Mouse (Mus musculus) liver, embryonic 13.5 days (tissue): Measurements from ENCODE around the gene Tenm4. TPM values are rescaled to one million over a fixed set of nuclear protein-coding genes. Genes with fewer than 3 reads are reported as not detected.

Experiments used
- ATAC-seq: fragments of 200-750 bp; cut with Nextera tagmentation; 2 replicates; pipeline ENCODE4 v1.8.0; 2017; ENCODE audit warnings: low read depth, mild to moderate bottlenecking, moderate number of reproducible peaks, moderate library complexity
- DNase-seq: peaks from one replicate; pipeline ENCODE4 v3.0.0; 2022
- H3K27ac ChIP-seq: fragments of 300-500 bp; sonication (generic); 2 replicates; pipeline ENCODE4 v1.5.1; 2015; ENCODE audit warnings: moderate library complexity, mild to moderate bottlenecking, inconsistent platforms
- H3K27me3 ChIP-seq: fragments of 300-500 bp; sonication (generic); 2 replicates; pipeline ENCODE4 v1.6.1; 2015; ENCODE audit warnings: mild to moderate bottlenecking, inconsistent platforms
- H3K36me3 ChIP-seq: fragments of 300-500 bp; sonication (generic); 2 replicates; pipeline ENCODE4 v1.6.1; 2015; ENCODE audit warnings: mild to moderate bottlenecking, inconsistent platforms
- H3K4me1 ChIP-seq: fragments of 300-500 bp; sonication (generic); replicated peaks from 2 replicates; pipeline ENCODE4 v1.6.1; 2015; ENCODE audit warnings: inconsistent platforms
- H3K4me2 ChIP-seq: fragments of 300-500 bp; sonication (generic); 2 replicates; pipeline ENCODE4 v1.6.1; 2015; ENCODE audit warnings: inconsistent platforms, mild to moderate bottlenecking, moderate library complexity
- H3K4me3 ChIP-seq: fragments of 300-500 bp; sonication (generic); replicated peaks from 2 replicates; pipeline ENCODE4 v1.5.1; 2015; ENCODE audit warnings: mild to moderate bottlenecking, inconsistent platforms
- H3K9ac ChIP-seq: fragments of 300-500 bp; sonication (generic); 2 replicates; pipeline ENCODE4 v1.6.1; 2015; ENCODE audit warnings: mild to moderate bottlenecking, inconsistent platforms
- H3K9me3 ChIP-seq: fragments of 300-500 bp; sonication (generic); replicated peaks from 2 replicates; pipeline ENCODE4 v1.6.1; 2016; ENCODE audit warnings: inconsistent platforms
- WGBS: fragments of 180-500 bp; shearing (Covaris S2); methylation state at CpG from one replicate; pipeline ENCODE4 v1.1.7; 2015; ENCODE audit not compliant: insufficient replicate concordance; 5-methylcytosine and 5-hydroxymethylcytosine counted together
- polyA plus RNA-seq: library from polyadenylated mRNA; unstranded; fragments of >200 nt; fragmentation: Nextera tagmentation; extraction: Ambion mirVana; gene quantifications from 2 replicates; pipeline ENCODE4 v1.2.1, GENCODE M21; 2015

Tenm4 gene
- polyA plus RNA-seq, 1 experiment from 2014 or later: 0.47 TPM

GRCm38 (mm10) chr7:96745956-96746355, 574.9 kb downstream of the Tenm4 start:
- Histone ChIP-seq H3K9ac (no peak overlapping the region), H3K4me3 (no peak overlapping the region), H3K27me3 (no peaks in the 10 kb centered on the region), H3K36me3 (no peaks in the 10 kb centered on the region), H3K4me2 (no peak overlapping the region), H3K27ac (no peak overlapping the region), H3K9me3 (no peaks in the 10 kb centered on the region), H3K4me1 (no peaks in the 10 kb centered on the region)
- 29% methylated on average over 6 of the region's 6 CpGs for WGBS
- no peak for ATAC-seq
- DNase-seq: no peak

GRCm38 (mm10) chr7:96746706-96747105, 575.7 kb downstream of the Tenm4 start:
- no peak overlapping the region for H3K4me3 ChIP-seq
- no peak for DNase-seq
- WGBS: 45% methylated on average over 4 of the region's 4 CpGs
- no peak for ATAC-seq
- no peak overlapping the region for H3K9ac ChIP-seq
- H3K27ac ChIP-seq: no peak overlapping the region
- H3K27me3 ChIP-seq: no peaks in the 10 kb centered on the region
- H3K36me3 ChIP-seq: no peaks in the 10 kb centered on the region
- H3K9me3 ChIP-seq: no peaks in the 10 kb centered on the region
- no peak overlapping the region for H3K4me2 ChIP-seq
- H3K4me1 ChIP-seq: no peaks in the 10 kb centered on the region

- no peaks in the 10 kb centered on the region for H3K4me1 ChIP-seq
- H3K9me3 ChIP-seq: no peaks in the 10 kb centered on the region
- no peak for ATAC-seq
- no peaks in the 10 kb centered on the region for H3K27me3 ChIP-seq
- H3K36me3 ChIP-seq: no peaks in the 10 kb centered on the region
- 53% methylated on average over 7 of the region's 7 CpGs for WGBS
- H3K4me3 ChIP-seq: no peak overlapping the region
- H3K27ac ChIP-seq: no peak overlapping the region
- no peak overlapping the region for H3K4me2 ChIP-seq
- no peak for DNase-seq
- no peak overlapping the region for H3K9ac ChIP-seq
These were observed 577.5 kb downstream of the Tenm4 start for GRCm38 (mm10) chr7:96748538-96749045.

- DNase-seq: no peak
- Histone ChIP-seq H3K4me1 (no peaks in the 10 kb centered on the region), H3K4me2 (no peak overlapping the region), H3K9ac (no peak overlapping the region), H3K36me3 (no peaks in the 10 kb centered on the region), H3K4me3 (no peak overlapping the region), H3K9me3 (no peaks in the 10 kb centered on the region), H3K27me3 (no peaks in the 10 kb centered on the region), H3K27ac (no peak overlapping the region)
- 73% methylated on average over 8 of the region's 8 CpGs for WGBS
- no peak for ATAC-seq
These were observed 578.7 kb downstream of the Tenm4 start for GRCm38 (mm10) chr7:96749753-96750152.

GRCm38 (mm10) chr7:96751236-96751635, 580.2 kb downstream of the Tenm4 start:
- DNase-seq: no peak
- H3K4me1 ChIP-seq: no peaks in the 10 kb centered on the region; the same call in 1 of the 2 replicates
- 72% methylated on average over 2 of the region's 2 CpGs for WGBS

GRCm38 (mm10) chr7:96752776-96753175, 581.7 kb downstream of the Tenm4 start:
- H3K27ac ChIP-seq: no peak overlapping the region
- H3K36me3 ChIP-seq: no peaks in the 10 kb centered on the region
- H3K4me2 ChIP-seq: no peak overlapping the region
- H3K4me1 ChIP-seq: no peaks in the 10 kb centered on the region; the same call in 1 of the 2 replicates
- H3K9me3 ChIP-seq: no peaks in the 10 kb centered on the region
- no peak overlapping the region for H3K9ac ChIP-seq
- ATAC-seq (no peak), DNase-seq (no peak)
- WGBS: 79% methylated on average over 2 of the region's 2 CpGs
- no peaks in the 10 kb centered on the region for H3K27me3 ChIP-seq
- H3K4me3 ChIP-seq: no peak overlapping the region

More at GRCm38 (mm10) chr7:96751236-96751635, 580.2 kb downstream of the Tenm4 start:
- Histone ChIP-seq H3K4me3 (no peak overlapping the region), H3K9ac (no peak overlapping the region), H3K27me3 (no peaks in the 10 kb centered on the region), H3K36me3 (no peaks in the 10 kb centered on the region), H3K27ac (no peak overlapping the region), H3K9me3 (no peaks in the 10 kb centered on the region), H3K4me2 (no peak overlapping the region)
- ATAC-seq: no peak

GRCm38 (mm10) chr7:96753335-96754095, 582.5 kb downstream of the Tenm4 start:
- WGBS: 42% methylated on average over 4 of the region's 4 CpGs
- no peak overlapping the region for H3K4me2 ChIP-seq
- H3K36me3 ChIP-seq: no peaks in the 10 kb centered on the region
- no peak overlapping the region for H3K4me3 ChIP-seq
- no peak overlapping the region for H3K27ac ChIP-seq
- no peak overlapping the region for H3K9ac ChIP-seq
- ATAC-seq: no peak
- H3K4me1 ChIP-seq: no peaks in the 10 kb centered on the region; the same call in 1 of the 2 replicates
- H3K27me3 ChIP-seq: no peaks in the 10 kb centered on the region
- no peaks in the 10 kb centered on the region for H3K9me3 ChIP-seq
- DNase-seq: no peak

- H3K4me1 ChIP-seq: no peaks in the 10 kb centered on the region; the same call in 1 of the 2 replicates
- H3K4me3 ChIP-seq: no peak overlapping the region
- 63% methylated on average over 12 of the region's 12 CpGs for WGBS
- H3K4me2 ChIP-seq: no peak overlapping the region
- no peak for DNase-seq
- H3K27me3 ChIP-seq: no peaks in the 10 kb centered on the region
- H3K27ac ChIP-seq: no peak overlapping the region
- no peak overlapping the region for H3K9ac ChIP-seq
- ATAC-seq: no peak
- no peaks in the 10 kb centered on the region for H3K36me3 ChIP-seq
- no peaks in the 10 kb centered on the region for H3K9me3 ChIP-seq
These were observed 583.1 kb downstream of the Tenm4 start for GRCm38 (mm10) chr7:96754175-96754574.

GRCm38 (mm10) chr7:96755459-96756094, 584.5 kb downstream of the Tenm4 start:
- no peak overlapping the region for H3K4me3 ChIP-seq
- no peak overlapping the region for H3K9ac ChIP-seq
- no peaks in the 10 kb centered on the region for H3K27me3 ChIP-seq
- no peaks in the 10 kb centered on the region; the same call in 1 of the 2 replicates for H3K4me1 ChIP-seq
- no peaks in the 10 kb centered on the region for H3K9me3 ChIP-seq
- no peak for DNase-seq
- H3K4me2 ChIP-seq: no peak overlapping the region
- no peaks in the 10 kb centered on the region for H3K36me3 ChIP-seq
- no peak overlapping the region for H3K27ac ChIP-seq
- no peak for ATAC-seq
- 56% methylated on average over 12 of the region's 12 CpGs for WGBS

GRCm38 (mm10) chr7:96756104-96756742, 585.2 kb downstream of the Tenm4 start:
- H3K36me3 ChIP-seq: no peaks in the 10 kb centered on the region
- no peak overlapping the region for H3K4me2 ChIP-seq
- no peaks in the 10 kb centered on the region for H3K9me3 ChIP-seq
- no peak for ATAC-seq
- no peak overlapping the region for H3K4me3 ChIP-seq
- 70% methylated on average over 10 of the region's 10 CpGs for WGBS
- H3K27ac ChIP-seq: no peak overlapping the region
- H3K27me3 ChIP-seq: no peaks in the 10 kb centered on the region
- H3K9ac ChIP-seq: no peak overlapping the region
- H3K4me1 ChIP-seq: no peaks in the 10 kb centered on the region; the same call in 1 of the 2 replicates
- DNase-seq: no peak

- Histone ChIP-seq H3K9me3 (no peaks in the 10 kb centered on the region), H3K36me3 (no peaks in the 10 kb centered on the region), H3K4me2 (no peak overlapping the region), H3K4me1 (no peaks in the 10 kb centered on the region; the same call in 1 of the 2 replicates), H3K4me3 (no peak overlapping the region), H3K27ac (no peak overlapping the region), H3K9ac (no peak overlapping the region), H3K27me3 (no peaks in the 10 kb centered on the region)
- 74% methylated on average over 8 of the region's 8 CpGs for WGBS
- no peak for DNase-seq
- no peak for ATAC-seq
These were observed 586.0 kb downstream of the Tenm4 start for GRCm38 (mm10) chr7:96757067-96757466.
